Mouse (Mus musculus): ENCODE data around the gene Slc35c1.

The Slc35c1 gene

DNA sequence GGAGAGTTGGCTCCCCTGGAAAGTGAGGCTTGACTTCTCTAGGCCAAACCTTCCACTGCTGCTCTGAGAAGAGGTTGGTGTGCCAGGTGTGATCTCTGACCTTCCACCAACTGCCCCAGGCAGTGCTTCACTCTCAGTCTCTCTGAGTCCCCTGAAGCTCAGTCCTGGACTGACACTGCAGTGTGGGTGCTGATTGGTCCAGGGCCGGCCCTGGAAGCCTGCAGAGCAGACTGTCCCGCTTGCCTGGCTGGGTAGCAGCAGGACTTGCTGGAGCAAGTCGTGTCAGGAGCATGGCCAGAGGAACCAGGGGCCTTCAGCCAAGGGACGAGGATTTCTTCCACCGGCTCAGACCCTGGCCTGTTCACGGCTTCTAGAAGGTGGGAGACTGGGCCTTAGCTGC is 55.6 kb downstream of the Slc35c1 start:
- DNase-seq (ENCODE audit: low spot score in 2 of 2) = no peak

GRCm38 (mm10) chr2:92403776-92404319 is 56.5 kb downstream of the Slc35c1 start:
- DNase-seq (ENCODE audit: low spot score in 2 of 2) = no peak

All from urinary bladder, adult 18-20 months (tissue).